Mouse (Mus musculus) adrenal gland, postnatal 14 days (tissue): Measurements from ENCODE around the gene Me1. TPM values are rescaled to one million over a fixed set of nuclear protein-coding genes. Genes with fewer than 3 reads are reported as not detected.
A peak's percentile ranks its signal among the peaks of the same experiment; 100 is the strongest.

ENCODE experiments used
- DNase-seq: peaks from one replicate; pipeline ENCODE4 v3.0.0; 2021; ENCODE audit warnings: mixed read lengths
- total RNA-seq: library from RNA; stranded (reverse); gene quantifications from 2 replicates; pipeline ENCODE4 v1.2.3, GENCODE M21; 2021

The Me1 gene
- total RNA-seq, 1 experiment from 2014 or later = 576 TPM

DNA sequence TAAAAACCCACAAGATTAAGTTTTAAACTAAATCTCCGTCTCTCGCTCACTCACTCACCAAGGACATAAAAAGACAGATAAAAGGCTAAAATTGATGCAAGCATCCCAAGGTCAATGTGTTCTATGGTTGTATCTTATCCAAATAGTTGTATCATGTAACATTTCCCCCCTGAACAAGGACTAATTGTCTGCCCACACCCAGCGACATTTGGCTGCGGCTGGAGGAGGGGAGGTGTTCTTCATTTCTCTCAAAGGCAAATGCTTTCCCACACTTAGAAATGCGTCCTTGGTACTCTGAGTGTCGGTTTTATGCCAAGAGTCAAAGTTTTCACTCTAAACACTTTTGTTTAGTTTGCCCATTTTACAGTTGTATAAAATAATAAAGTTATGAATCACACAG lies 13.2 kb upstream of the Me1 start:
- DNase-seq = peak; percentile 37

DNA sequence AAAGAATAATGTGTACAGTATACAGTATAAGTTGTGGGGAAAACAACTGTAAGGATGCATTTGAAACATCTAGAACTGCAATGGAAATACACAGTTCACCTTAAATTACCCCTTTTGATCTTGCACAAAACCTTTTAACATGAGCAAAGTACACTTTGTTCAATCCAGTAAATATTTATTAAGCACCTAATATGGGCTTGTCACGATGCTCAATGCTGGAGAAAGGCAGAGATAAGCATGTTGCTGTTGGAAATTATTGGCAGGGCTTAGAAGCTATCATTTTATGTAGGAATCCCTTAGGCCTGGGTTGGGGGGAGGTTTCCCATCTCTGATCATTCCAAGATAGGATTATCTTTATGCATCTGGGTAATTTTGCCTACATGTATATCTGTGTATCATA lies 11.7 kb upstream of the Me1 start:
- no peak for DNase-seq

DNA sequence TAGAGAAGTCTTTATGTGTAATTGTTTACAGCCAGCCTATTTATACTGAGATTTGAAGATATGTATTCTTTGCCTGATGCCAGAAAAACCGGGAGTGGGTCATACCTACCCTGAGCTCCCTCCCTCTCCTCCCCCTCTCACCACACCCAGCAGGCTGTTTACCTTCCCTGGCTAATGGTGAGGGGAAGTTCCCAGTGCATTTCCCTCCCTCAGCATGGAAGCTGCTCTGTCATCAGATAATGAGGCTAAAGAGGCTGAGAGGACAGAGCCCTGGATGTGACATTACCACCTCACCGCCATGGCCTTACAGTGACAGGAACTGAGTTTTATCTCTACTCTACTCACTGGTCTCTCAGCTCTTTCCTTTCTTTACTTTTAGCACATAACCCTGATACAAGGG lies 6.1 kb upstream of the Me1 start:
- DNase-seq = no peak

DNA sequence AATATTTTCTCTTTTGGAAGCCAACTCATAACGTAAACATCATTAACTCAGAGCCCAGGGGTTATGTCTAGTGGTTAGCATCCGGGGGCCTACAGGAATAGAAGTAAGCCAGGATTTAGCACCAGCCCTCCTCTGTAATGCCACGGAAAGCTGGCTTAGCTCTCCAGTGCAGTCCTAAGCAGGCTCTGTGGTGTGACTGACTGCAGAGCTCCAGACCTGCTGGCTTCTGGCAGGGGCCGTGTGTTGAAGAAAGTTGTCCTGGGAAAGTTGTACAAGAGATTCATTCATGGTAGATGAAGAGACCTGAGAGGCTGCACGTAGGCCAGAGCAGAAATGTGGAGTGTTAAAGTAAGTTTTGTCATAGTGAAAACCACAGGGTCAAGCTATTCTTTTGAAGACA lies 5.5 kb upstream of the Me1 start:
- no peak for DNase-seq

- peak; percentile 62 for DNase-seq
Observed at GRCm38 (mm10) chr9:86695199-86695817, 445 bp downstream of the Me1 start.

DNA sequence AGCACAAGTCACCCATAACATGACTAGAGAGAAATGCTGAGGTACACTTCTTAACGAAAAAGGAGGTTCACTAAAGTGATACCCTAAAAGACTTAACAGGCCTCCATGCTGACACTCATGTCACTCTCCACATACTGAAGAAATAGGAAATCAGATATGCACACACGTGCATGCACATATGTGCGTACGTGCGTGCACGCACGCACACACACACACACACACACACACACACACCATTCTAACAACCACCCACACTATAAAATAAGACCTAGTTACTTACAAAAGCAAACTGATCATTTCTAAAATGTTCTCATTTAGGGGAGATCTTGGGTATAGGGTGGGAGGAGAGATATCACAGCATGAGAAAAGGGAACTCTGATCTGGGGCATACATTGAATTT lies 1.1 kb downstream of the Me1 start:
- DNase-seq = no peak

GRCm38 (mm10) chr9:86693935-86694334 lies 1.8 kb downstream of the Me1 start:
- DNase-seq = no peak

DNA sequence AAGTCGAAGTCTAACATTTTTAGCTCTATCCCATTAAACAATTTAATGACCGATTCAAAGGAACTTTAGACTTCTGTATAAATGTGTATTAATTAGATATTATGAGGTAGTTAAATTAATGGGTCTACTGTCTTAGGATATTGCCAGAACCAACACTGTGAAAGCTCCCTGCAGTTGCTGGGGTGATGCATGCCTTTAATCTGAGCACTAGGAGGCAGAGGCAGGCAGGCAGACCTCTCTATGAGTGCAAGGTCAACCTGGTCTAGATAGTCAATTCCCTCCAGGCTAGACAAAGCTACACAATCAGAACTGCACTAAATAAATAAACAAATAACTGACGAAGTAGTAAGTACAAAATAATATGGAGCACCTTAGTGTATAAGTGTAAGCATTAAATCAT lies 3.1 kb downstream of the Me1 start:
- peak; percentile 61 for DNase-seq

DNA sequence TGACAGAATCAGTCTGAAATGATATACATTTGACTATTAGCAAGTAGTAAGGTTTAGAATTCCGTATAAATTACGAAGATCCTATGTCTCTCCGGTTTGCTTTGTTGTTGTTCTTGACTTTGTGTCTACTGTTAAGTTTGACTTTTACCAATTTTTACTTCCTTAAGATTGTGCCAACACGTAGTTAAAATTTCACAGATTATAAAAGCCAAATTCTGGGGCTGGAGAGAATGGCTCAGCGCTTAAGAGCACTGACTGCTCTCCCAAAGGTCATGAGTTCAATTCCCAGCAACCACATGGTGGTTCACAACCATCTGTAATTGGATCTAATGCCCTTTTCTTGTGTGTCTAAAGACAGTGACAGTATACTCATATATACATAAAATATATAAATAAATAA lies 3.5 kb downstream of the Me1 start:
- DNase-seq = no peak

GRCm38 (mm10) chr9:86691101-86691500 lies 4.7 kb downstream of the Me1 start:
- DNase-seq = no peak

DNA sequence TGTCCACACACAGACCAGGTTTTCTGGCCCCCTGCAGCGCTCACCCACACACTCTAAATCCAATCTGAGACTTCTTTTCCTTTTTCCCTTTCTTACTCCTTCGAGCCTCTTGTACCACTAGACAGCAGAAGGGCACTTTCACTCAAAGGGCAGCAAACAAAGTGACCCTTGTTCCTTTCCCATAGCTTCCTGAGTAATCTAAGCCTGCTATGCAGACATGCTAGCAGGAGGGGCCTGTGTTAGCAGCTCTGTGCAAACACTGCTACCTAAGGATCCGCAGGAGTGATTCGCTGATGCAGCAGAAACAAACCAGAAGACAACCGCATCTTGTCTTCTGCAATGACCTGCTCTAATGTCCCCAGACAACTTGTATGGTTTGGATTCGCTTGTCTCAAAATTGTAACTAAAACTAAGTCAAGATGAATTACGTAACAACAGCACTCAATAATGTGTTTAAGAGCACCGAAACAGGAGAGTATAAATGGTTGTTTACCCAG lies 12.0 kb downstream of the Me1 start:
- DNase-seq = no peak

DNA sequence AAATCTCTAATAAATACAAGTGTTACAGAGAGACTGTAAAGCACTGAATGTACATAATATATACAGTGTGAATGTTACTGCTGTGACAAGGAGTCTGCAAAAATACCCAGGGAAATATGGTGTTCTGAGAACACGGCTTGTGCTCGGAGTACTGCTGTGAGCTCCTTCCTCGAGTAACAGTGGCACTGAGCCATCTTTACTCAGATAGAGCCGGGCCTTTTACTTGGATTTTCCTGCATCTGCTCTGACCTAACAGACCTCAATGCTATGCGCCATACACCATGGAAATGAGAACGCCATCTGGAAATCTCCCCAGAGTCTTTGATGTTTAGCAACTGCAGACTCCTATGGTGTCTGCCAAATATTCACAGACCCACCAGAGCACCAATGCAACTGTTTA lies 12.9 kb downstream of the Me1 start:
- DNase-seq = no peak

DNA sequence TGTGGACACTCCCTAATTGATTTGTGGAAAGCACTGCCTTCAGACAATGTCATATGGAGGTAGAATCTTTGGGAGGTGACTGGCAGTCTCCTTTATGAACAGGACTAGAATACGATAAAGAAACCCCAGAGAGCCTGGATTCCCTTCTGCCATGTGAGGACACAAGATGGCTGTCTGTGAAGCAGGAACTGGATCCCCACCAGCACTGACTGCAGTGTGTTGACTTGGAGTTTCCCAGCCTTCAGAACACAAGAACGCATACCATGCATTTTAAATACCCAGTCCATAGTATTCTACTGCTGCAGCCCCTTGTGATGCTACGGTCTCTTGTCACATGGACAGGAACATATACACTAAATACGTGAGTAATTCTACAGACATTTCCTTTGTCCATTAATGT lies 13.5 kb downstream of the Me1 start:
- DNase-seq = no peak

DNA sequence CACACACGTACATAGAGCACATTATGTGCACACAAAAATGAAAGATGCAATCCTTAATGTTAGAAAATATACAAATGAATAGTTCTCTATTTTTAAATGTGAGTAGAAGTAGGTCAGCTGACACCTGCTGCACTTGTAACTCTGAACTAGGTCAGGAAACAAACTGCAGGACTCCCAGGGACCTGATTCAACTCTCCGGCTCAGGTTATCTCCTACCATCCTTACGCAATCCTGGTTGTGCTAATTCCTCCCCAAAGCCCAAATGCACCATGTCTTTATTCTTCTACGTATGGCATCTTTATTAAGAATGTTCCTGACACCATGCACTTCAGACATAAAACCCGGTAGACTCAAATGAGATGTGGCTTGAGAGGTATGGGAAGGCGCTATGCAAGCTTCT lies 15.3 kb downstream of the Me1 start:
- no peak for DNase-seq

GRCm38 (mm10) chr9:86679843-86680417 lies 15.8 kb downstream of the Me1 start:
- no peak for DNase-seq

GRCm38 (mm10) chr9:86676246-86676645 lies 19.5 kb downstream of the Me1 start:
- DNase-seq = no peak

DNA sequence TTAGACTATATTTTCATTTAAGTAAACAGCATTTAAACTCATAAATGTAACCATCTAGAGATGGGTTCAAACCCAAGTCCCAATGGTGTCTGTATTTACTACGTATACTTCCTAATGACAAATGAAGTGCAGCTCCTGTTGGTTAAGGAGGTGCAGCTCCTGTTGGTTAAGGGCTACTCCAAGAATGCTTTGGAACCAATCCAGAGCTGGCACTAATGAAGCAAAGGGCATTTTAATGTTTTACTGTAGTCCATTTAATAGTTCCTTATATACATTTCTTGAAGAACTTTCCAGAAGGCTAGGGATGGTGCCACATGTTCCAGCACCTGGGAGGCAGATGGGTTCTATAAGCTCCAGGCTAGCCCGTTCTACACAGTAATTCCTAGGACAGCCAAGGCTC lies 20.3 kb downstream of the Me1 start:
- no peak for DNase-seq

- no peak for DNase-seq
Observed at GRCm38 (mm10) chr9:86672907-86673472, 22.8 kb downstream of the Me1 start.

- no peak for DNase-seq
Observed at GRCm38 (mm10) chr9:86668590-86669252, 27.0 kb downstream of the Me1 start.

DNA sequence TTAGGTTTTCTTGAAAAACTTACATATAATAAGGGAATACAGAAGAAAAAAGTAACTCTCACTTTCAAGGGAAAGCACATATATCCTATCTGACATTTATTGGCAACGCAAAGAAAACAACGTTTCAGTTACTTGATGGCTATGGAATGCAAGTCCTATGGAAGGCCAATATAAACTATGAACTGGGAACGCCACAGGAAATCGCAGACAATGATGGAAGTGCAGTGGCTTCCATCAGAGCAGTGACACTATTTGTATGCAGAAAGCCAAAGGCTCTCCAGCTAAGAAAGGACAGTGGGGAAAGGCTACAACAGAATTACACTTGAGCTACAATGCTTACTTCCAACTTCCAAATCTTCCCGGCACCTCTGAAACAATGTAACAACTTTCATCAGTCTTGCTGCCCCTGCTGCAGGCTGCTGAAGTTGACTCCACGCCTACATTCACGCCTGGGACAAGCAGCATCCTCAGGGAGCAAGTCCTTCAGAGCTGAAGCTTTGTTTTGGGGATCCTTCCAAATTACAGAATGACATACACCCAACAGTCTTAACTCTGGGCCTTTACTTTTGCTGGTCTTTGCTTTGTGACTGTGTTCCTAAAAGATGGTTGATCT lies 28.5 kb downstream of the Me1 start:
- no peak for DNase-seq

GRCm38 (mm10) chr9:86661679-86662078 lies 34.1 kb downstream of the Me1 start:
- DNase-seq = peak; percentile 37

- DNase-seq = no peak
Observed at GRCm38 (mm10) chr9:86661266-86661665, 34.5 kb downstream of the Me1 start.

- DNase-seq = no peak
Observed at GRCm38 (mm10) chr9:86660327-86660726, 35.4 kb downstream of the Me1 start.
